Mouse (Mus musculus): ENCODE results near the gene Dnajb6.

GRCm38 (mm10) chr5:29708258-29708657 lies 27.2 kb upstream of the Dnajb6 start:
- TF ChIP-seq CTCF (IDR thresholded peaks at IDR 0.05; ENCODE audit: borderline replicate concordance, control insufficient read depth, extremely low read depth, insufficient read depth, low read length, poor library complexity) = no peak
- no peak for TF ChIP-seq POLR2A (IDR thresholded peaks at IDR 0.05; ENCODE audit: control insufficient read depth, extremely low read depth, insufficient read depth, low read length, poor library complexity)

Measured in thymus, adult 2 months (tissue).